Mouse (Mus musculus) bone marrow macrophage, adult 2 months (primary cell): ENCODE data around the gene Bbs9.

Source experiments
- CTCF ChIP-seq: IDR thresholded peaks from 2 replicates; pipeline ENCODE4 v1.5.1; 2012; ENCODE audit warnings: low read depth, mild to moderate bottlenecking, low read length, moderate library complexity
- POLR2A ChIP-seq: IDR thresholded peaks from 2 replicates; pipeline ENCODE4 v1.6.1; 2012; ENCODE audit warnings: mild to moderate bottlenecking, low read depth, low read length, borderline replicate concordance

DNA sequence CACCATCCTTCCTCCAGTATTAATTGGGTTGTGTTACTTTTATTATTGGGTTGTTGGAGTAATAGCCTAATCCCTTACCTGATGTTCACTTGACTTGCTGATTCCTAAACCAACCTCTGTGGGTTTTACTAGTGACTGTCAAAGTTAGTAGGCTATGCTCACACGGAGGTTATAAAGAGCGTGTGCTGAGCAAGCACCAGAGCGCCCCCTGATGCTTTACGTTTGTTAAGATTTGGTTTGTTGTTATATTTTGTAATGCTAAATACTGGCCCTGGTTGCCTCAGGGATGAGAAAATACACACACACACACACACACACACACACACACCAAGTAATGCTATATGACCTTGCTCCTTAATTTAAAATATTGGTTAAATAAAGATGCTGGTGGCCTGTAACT lies 219.9 kb downstream of the Bbs9 start:
- no peak for TF ChIP-seq POLR2A
- TF ChIP-seq CTCF = no peak
